Mouse (Mus musculus): ENCODE data around the gene Dlgap3. TPM values are rescaled to one million over a fixed set of nuclear protein-coding genes. Genes with fewer than 3 reads are reported as not detected.

Dlgap3 gene
- polyA plus RNA-seq, 1 experiment from 2014 or later: 1.4 TPM

- Histone ChIP-seq H3K27me3 (ENCODE audit: control insufficient read depth, insufficient read depth, low read length) (peaks cover 41% of the 10 kb centered on the region), H3K4me1 (ENCODE audit: control insufficient read depth, insufficient read depth, low read length) (peaks cover 9% of the 10 kb centered on the region), H3K4me2 (ENCODE audit: low read depth, low read length) (no peak overlapping the region), H3K36me3 (replicated peaks; ENCODE audit: control insufficient read depth, insufficient read depth, low read depth, low read length) (no peaks in the 10 kb centered on the region), H3K27ac (replicated peaks; ENCODE audit: low read depth, low read length) (no peak overlapping the region), H3K9me3 (replicated peaks; ENCODE audit: control insufficient read depth, low read length) (no peaks in the 10 kb centered on the region), H3K4me3 (ENCODE audit: low read depth, low read length) (no peak overlapping the region), H3K9ac (replicated peaks; ENCODE audit: low read length) (no peak overlapping the region)
- no peak for ATAC-seq (replicated peaks; ENCODE audit: insufficient number of reproducible peaks, low FRiP score, low TSS enrichment, low read depth)
- DNase-seq (ENCODE audit: low spot score): no peak
- 38% methylated on average over 5 of the region's 5 CpGs for WGBS
Measured at GRCm38 (mm10) chr4:127170866-127171265, 1.9 kb downstream of the Dlgap3 start.

GRCm38 (mm10) chr4:127171341-127171905, 2.4 kb downstream of the Dlgap3 start:
- H3K9me3 ChIP-seq (replicated peaks; ENCODE audit: control insufficient read depth, low read length): no peaks in the 10 kb centered on the region
- H3K27me3 ChIP-seq (ENCODE audit: control insufficient read depth, insufficient read depth, low read length): peaks cover 41% of the 10 kb centered on the region
- no peaks in the 10 kb centered on the region for H3K36me3 ChIP-seq (replicated peaks; ENCODE audit: control insufficient read depth, insufficient read depth, low read depth, low read length)
- H3K27ac ChIP-seq (replicated peaks; ENCODE audit: low read depth, low read length): no peak overlapping the region
- DNase-seq (ENCODE audit: low spot score) (no peak), ATAC-seq (replicated peaks; ENCODE audit: insufficient number of reproducible peaks, low FRiP score, low TSS enrichment, low read depth) (no peak)
- WGBS: 56% methylated on average over 4 of the region's 4 CpGs
- H3K4me2 ChIP-seq (ENCODE audit: low read depth, low read length): no peak overlapping the region
- H3K4me3 ChIP-seq (ENCODE audit: low read depth, low read length): no peak overlapping the region
- peaks cover 9% of the 10 kb centered on the region for H3K4me1 ChIP-seq (ENCODE audit: control insufficient read depth, insufficient read depth, low read length)
- H3K9ac ChIP-seq (replicated peaks; ENCODE audit: low read length): no peak overlapping the region

GRCm38 (mm10) chr4:127172119-127172518, 3.1 kb downstream of the Dlgap3 start:
- 22% methylated on average over 7 of the region's 7 CpGs for WGBS
- Histone ChIP-seq H3K36me3 (replicated peaks; ENCODE audit: control insufficient read depth, insufficient read depth, low read depth, low read length) (no peaks in the 10 kb centered on the region), H3K9ac (replicated peaks; ENCODE audit: low read length) (no peak overlapping the region), H3K27ac (replicated peaks; ENCODE audit: low read depth, low read length) (no peak overlapping the region), H3K4me1 (ENCODE audit: control insufficient read depth, insufficient read depth, low read length) (peaks cover 9% of the 10 kb centered on the region), H3K4me3 (ENCODE audit: low read depth, low read length) (no peak overlapping the region), H3K27me3 (ENCODE audit: control insufficient read depth, insufficient read depth, low read length) (peaks cover 38% of the 10 kb centered on the region), H3K4me2 (ENCODE audit: low read depth, low read length) (no peak overlapping the region), H3K9me3 (replicated peaks; ENCODE audit: control insufficient read depth, low read length) (no peaks in the 10 kb centered on the region)
- DNase-seq (ENCODE audit: low spot score) (no peak), ATAC-seq (replicated peaks; ENCODE audit: insufficient number of reproducible peaks, low FRiP score, low TSS enrichment, low read depth) (no peak)

GRCm38 (mm10) chr4:127172614-127173013, 3.6 kb downstream of the Dlgap3 start:
- 66% methylated on average over 4 of the region's 4 CpGs for WGBS

GRCm38 (mm10) chr4:127173461-127173860, 4.5 kb downstream of the Dlgap3 start:
- Histone ChIP-seq H3K9me3 (replicated peaks; ENCODE audit: control insufficient read depth, low read length) (no peaks in the 10 kb centered on the region), H3K4me2 (ENCODE audit: low read depth, low read length) (no peak overlapping the region), H3K27me3 (ENCODE audit: control insufficient read depth, insufficient read depth, low read length) (peaks cover 29% of the 10 kb centered on the region), H3K4me3 (ENCODE audit: low read depth, low read length) (no peak overlapping the region), H3K27ac (replicated peaks; ENCODE audit: low read depth, low read length) (no peak overlapping the region), H3K4me1 (ENCODE audit: control insufficient read depth, insufficient read depth, low read length) (peaks cover 5% of the 10 kb centered on the region), H3K9ac (replicated peaks; ENCODE audit: low read length) (no peak overlapping the region), H3K36me3 (replicated peaks; ENCODE audit: control insufficient read depth, insufficient read depth, low read depth, low read length) (no peaks in the 10 kb centered on the region)
- DNase-seq (ENCODE audit: low spot score): peak; percentile 89
- ATAC-seq (replicated peaks; ENCODE audit: insufficient number of reproducible peaks, low FRiP score, low TSS enrichment, low read depth): no peak
- 2% methylated on average over 8 of the region's 8 CpGs for WGBS

More at GRCm38 (mm10) chr4:127172614-127173013, 3.6 kb downstream of the Dlgap3 start:
- no peak for DNase-seq (ENCODE audit: low spot score)
- H3K27me3 ChIP-seq (ENCODE audit: control insufficient read depth, insufficient read depth, low read length): peaks cover 37% of the 10 kb centered on the region
- H3K27ac ChIP-seq (replicated peaks; ENCODE audit: low read depth, low read length): no peak overlapping the region
- H3K9me3 ChIP-seq (replicated peaks; ENCODE audit: control insufficient read depth, low read length): no peaks in the 10 kb centered on the region
- peaks cover 9% of the 10 kb centered on the region for H3K4me1 ChIP-seq (ENCODE audit: control insufficient read depth, insufficient read depth, low read length)
- H3K4me2 ChIP-seq (ENCODE audit: low read depth, low read length): no peak overlapping the region
- no peaks in the 10 kb centered on the region for H3K36me3 ChIP-seq (replicated peaks; ENCODE audit: control insufficient read depth, insufficient read depth, low read depth, low read length)
- H3K9ac ChIP-seq (replicated peaks; ENCODE audit: low read length): no peak overlapping the region
- ATAC-seq (replicated peaks; ENCODE audit: insufficient number of reproducible peaks, low FRiP score, low TSS enrichment, low read depth): no peak
- H3K4me3 ChIP-seq (ENCODE audit: low read depth, low read length): no peak overlapping the region

- DNase-seq (ENCODE audit: low spot score) (no peak), ATAC-seq (replicated peaks; ENCODE audit: insufficient number of reproducible peaks, low FRiP score, low TSS enrichment, low read depth) (no peak)
- Histone ChIP-seq H3K4me3 (ENCODE audit: low read depth, low read length) (no peak overlapping the region), H3K4me1 (ENCODE audit: control insufficient read depth, insufficient read depth, low read length) (peaks cover 4% of the 10 kb centered on the region), H3K9ac (replicated peaks; ENCODE audit: low read length) (no peak overlapping the region), H3K9me3 (replicated peaks; ENCODE audit: control insufficient read depth, low read length) (no peaks in the 10 kb centered on the region), H3K4me2 (ENCODE audit: low read depth, low read length) (no peak overlapping the region), H3K36me3 (replicated peaks; ENCODE audit: control insufficient read depth, insufficient read depth, low read depth, low read length) (no peaks in the 10 kb centered on the region), H3K27me3 (ENCODE audit: control insufficient read depth, insufficient read depth, low read length) (peaks cover 21% of the 10 kb centered on the region), H3K27ac (replicated peaks; ENCODE audit: low read depth, low read length) (no peak overlapping the region)
- WGBS: 56% methylated on average over 8 of the region's 8 CpGs
Measured at GRCm38 (mm10) chr4:127174075-127174899, 5.3 kb downstream of the Dlgap3 start.

- 58% methylated on average over 4 of the region's 4 CpGs for WGBS
- H3K9me3 ChIP-seq (replicated peaks; ENCODE audit: control insufficient read depth, low read length): no peaks in the 10 kb centered on the region
- no peak overlapping the region for H3K9ac ChIP-seq (replicated peaks; ENCODE audit: low read length)
- no peak overlapping the region for H3K4me2 ChIP-seq (ENCODE audit: low read depth, low read length)
- peaks cover 2% of the 10 kb centered on the region; the same call in 1 of the 2 replicates for H3K4me1 ChIP-seq (ENCODE audit: control insufficient read depth, insufficient read depth, low read length)
- H3K27me3 ChIP-seq (ENCODE audit: control insufficient read depth, insufficient read depth, low read length): peaks cover 18% of the 10 kb centered on the region
- no peak overlapping the region for H3K4me3 ChIP-seq (ENCODE audit: low read depth, low read length)
- DNase-seq (ENCODE audit: low spot score) (no peak), ATAC-seq (replicated peaks; ENCODE audit: insufficient number of reproducible peaks, low FRiP score, low TSS enrichment, low read depth) (no peak)
- H3K27ac ChIP-seq (replicated peaks; ENCODE audit: low read depth, low read length): no peak overlapping the region
- H3K36me3 ChIP-seq (replicated peaks; ENCODE audit: control insufficient read depth, insufficient read depth, low read depth, low read length): no peaks in the 10 kb centered on the region
Measured at GRCm38 (mm10) chr4:127174900-127175278, 5.9 kb downstream of the Dlgap3 start.

GRCm38 (mm10) chr4:127177961-127178360, 9.0 kb downstream of the Dlgap3 start:
- Histone ChIP-seq H3K9ac (replicated peaks; ENCODE audit: low read length) (no peak overlapping the region), H3K4me1 (ENCODE audit: control insufficient read depth, insufficient read depth, low read length) (peaks cover 2% of the 10 kb centered on the region; the same call in 1 of the 2 replicates), H3K4me3 (ENCODE audit: low read depth, low read length) (no peak overlapping the region), H3K4me2 (ENCODE audit: low read depth, low read length) (no peak overlapping the region), H3K27me3 (ENCODE audit: control insufficient read depth, insufficient read depth, low read length) (peaks cover 3% of the 10 kb centered on the region; the same call in 1 of the 2 replicates), H3K27ac (replicated peaks; ENCODE audit: low read depth, low read length) (no peak overlapping the region), H3K36me3 (replicated peaks; ENCODE audit: control insufficient read depth, insufficient read depth, low read depth, low read length) (no peaks in the 10 kb centered on the region), H3K9me3 (replicated peaks; ENCODE audit: control insufficient read depth, low read length) (no peaks in the 10 kb centered on the region)
- ATAC-seq (replicated peaks; ENCODE audit: insufficient number of reproducible peaks, low FRiP score, low TSS enrichment, low read depth) (no peak), DNase-seq (ENCODE audit: low spot score) (no peak)
- WGBS: 76% methylated on average over 11 of the region's 11 CpGs
